Comparison of ENCODE assay signal across 22 mouse cellular contexts in genomic region chr1:73924871-73925610, GRCm38 (mm10).
DNase-seq lines count a peak whose midpoint lies in the region; ATAC-seq and TF ChIP-seq lines count a peak whose summit lies in the region.
"Had no signal": no experiment of that assay in that cellular context is flagged by ENCODE, and none has a peak within 500 bp of the region (broad histone marks: within the 10 kb centered on the region; RNA-seq: fewer than 3 reads in every experiment).

No protein-coding gene starts in this region.

- no peak for TF ChIP-seq POLR2A in heart, adult 2 months (IDR thresholded peaks at IDR 0.05; ENCODE audit: insufficient read depth, low read depth, low read length)
- no peak for TF ChIP-seq POLR2A in olfactory bulb, adult 2 months (IDR thresholded peaks at IDR 0.05; ENCODE audit: insufficient read depth, low read depth, low read length)

- no peaks in the 10 kb centered on the region for H3K79me2 ChIP-seq in heart, adult 2 months (replicated peaks; ENCODE audit: control insufficient read depth, insufficient read depth, low read length)

- H3K27me3 ChIP-seq in heart, adult 2 months (ENCODE audit: control insufficient read depth, insufficient read depth, low read length), result no peaks in the 10 kb centered on the region
- no peaks in the 10 kb centered on the region for H3K27me3 ChIP-seq in heart, embryonic 16.5 days (ENCODE audit: control insufficient read depth, insufficient read depth, low read length)
- no peaks in the 10 kb centered on the region for H3K27me3 ChIP-seq in lung, embryonic 16.5 days (ENCODE audit: control insufficient read depth, insufficient read depth, low read depth, low read length)
- H3K27me3 ChIP-seq: hindbrain, embryonic 15.5 days; intestine, embryonic 15.5 days; limb, embryonic 15.5 days; liver, embryonic 15.5 days; neural tube, embryonic 15.5 days had no signal

- H3K27ac ChIP-seq in heart, adult 2 months, result peak overlapping the region; percentile 79
- peak overlapping the region; percentile 80 for H3K27ac ChIP-seq in heart, embryonic 16.5 days (ENCODE audit: low read length)
- peak overlapping the region; percentile 76 for H3K27ac ChIP-seq in lung, embryonic 16.5 days (ENCODE audit: low read length)
- H3K27ac ChIP-seq in olfactory bulb, adult 2 months (ENCODE audit: insufficient read depth, low read depth, low read length), result peak overlapping the region; percentile 44
- H3K27ac ChIP-seq: hindbrain, embryonic 15.5 days; intestine, embryonic 15.5 days; left cerebral cortex, adult 2 months; limb, embryonic 15.5 days; liver, embryonic 15.5 days; midbrain, embryonic 10.5 days had no signal

- no peak overlapping the region for H3K4me3 ChIP-seq in heart, adult 2 months
- H3K4me3 ChIP-seq in heart, embryonic 16.5 days (ENCODE audit: low read length), result no peak overlapping the region
- H3K4me3 ChIP-seq in lung, embryonic 16.5 days (ENCODE audit: low read length), result no peak overlapping the region
- H3K4me3 ChIP-seq in olfactory bulb, adult 2 months (ENCODE audit: insufficient read depth, low read depth, low read length), result no peak overlapping the region
- H3K4me3 ChIP-seq: hindbrain, embryonic 15.5 days; intestine, embryonic 15.5 days; left cerebral cortex, adult 2 months; limb, embryonic 15.5 days; liver, embryonic 15.5 days; midbrain, embryonic 10.5 days; neural tube, embryonic 15.5 days had no signal

- no peak for TF ChIP-seq CTCF in heart, adult 2 months (IDR thresholded peaks at IDR 0.05)
- no peak for TF ChIP-seq CTCF in olfactory bulb, adult 2 months (IDR thresholded peaks at IDR 0.05; ENCODE audit: insufficient read depth, low read depth, low read length)

- DNase-seq in heart, adult 2 months, result no peak
- no peak for DNase-seq in heart, adult 18-20 months
- DNase-seq in heart, postnatal 25 days (ENCODE audit: low spot score), result no peak
- DNase-seq in lung, postnatal 36 days, result no peak
- DNase-seq in thymus, postnatal 25 days, result no peak
- DNase-seq: adrenal gland, postnatal 25 days; cerebellum, adult 9-10 months; kidney, adult 8-10 months; kidney, postnatal 10 days; left cerebral cortex, postnatal 4 days; thymus, adult 2 months had no signal

- 0 out of 2 replicates have a peak, but pooled peaks have one; percentile 42 for TF ChIP-seq EP300 in heart, adult 2 months (IDR thresholded peaks at IDR 0.05; ENCODE audit: insufficient read depth, low read depth, low read length)

- no peak for ATAC-seq in heart, embryonic 16.5 days (replicated peaks; ENCODE audit: extremely low read depth, insufficient read depth, low FRiP score)
- ATAC-seq in lung, embryonic 16.5 days (ENCODE audit: low read depth), result no peak
- ATAC-seq: CD4-positive, CD25-positive, alpha-beta regulatory T cell, adult 4 months; intestine, embryonic 15.5 days had no signal

- intact Hi-C loops in heart, adult 2 months (cut with DNase I), result loop anchor here (5.0 kb wide), 2 partner anchors 42 to 152 kb away; no protein-coding TSS in a partner anchor
- intact Hi-C loops in heart, postnatal 25 days (cut with DNase I), result loop anchor here (5.0 kb wide), 1 partner anchor 37 kb away; no protein-coding TSS in a partner anchor

- H3K9ac ChIP-seq in heart, adult 2 months (ENCODE audit: low read depth, low read length), result peak overlapping the region; percentile 3; the same call in 1 of the 2 replicates
- H3K9ac ChIP-seq in heart, embryonic 16.5 days (ENCODE audit: low read length), result no peak overlapping the region
- no peak overlapping the region for H3K9ac ChIP-seq in lung, embryonic 16.5 days (ENCODE audit: low read length)
- H3K9ac ChIP-seq: hindbrain, embryonic 15.5 days; intestine, embryonic 15.5 days; limb, embryonic 15.5 days; liver, embryonic 15.5 days; neural tube, embryonic 15.5 days had no signal

- H3K4me1 ChIP-seq in heart, adult 2 months (ENCODE audit: control insufficient read depth, insufficient read depth, low read length), result peaks cover 39% of the 10 kb centered on the region
- H3K4me1 ChIP-seq in heart, embryonic 16.5 days (ENCODE audit: control insufficient read depth, insufficient read depth, low read length), result peaks cover 29% of the 10 kb centered on the region
- peaks cover 14% of the 10 kb centered on the region for H3K4me1 ChIP-seq in lung, embryonic 16.5 days (replicated peaks; ENCODE audit: control insufficient read depth, insufficient read depth, low read length)
- peaks cover 45% of the 10 kb centered on the region for H3K4me1 ChIP-seq in olfactory bulb, adult 2 months (ENCODE audit: control insufficient read depth, insufficient read depth, low read length)
- H3K4me1 ChIP-seq: hindbrain, embryonic 15.5 days; limb, embryonic 15.5 days; neural tube, embryonic 15.5 days had no signal

- no peak overlapping the region for H3K4me2 ChIP-seq in heart, embryonic 16.5 days (ENCODE audit: low read depth, low read length)
- no peak overlapping the region for H3K4me2 ChIP-seq in lung, embryonic 16.5 days (ENCODE audit: low read depth, low read length)
- H3K4me2 ChIP-seq: hindbrain, embryonic 15.5 days; intestine, embryonic 15.5 days; limb, embryonic 15.5 days; liver, embryonic 15.5 days; neural tube, embryonic 15.5 days had no signal

- H3K36me3 ChIP-seq in heart, adult 2 months (ENCODE audit: control insufficient read depth, insufficient read depth, low read length), result peaks cover 65% of the 10 kb centered on the region
- peaks cover 75% of the 10 kb centered on the region for H3K36me3 ChIP-seq in heart, embryonic 16.5 days (ENCODE audit: control insufficient read depth, insufficient read depth)
- peaks cover 41% of the 10 kb centered on the region for H3K36me3 ChIP-seq in lung, embryonic 16.5 days (ENCODE audit: control insufficient read depth, insufficient read depth, low read length)
- H3K36me3 ChIP-seq: hindbrain, embryonic 15.5 days; neural tube, embryonic 15.5 days had no signal

- 79% methylated on average over 18 of the region's 18 CpGs for WGBS in heart, adult 2 months
- WGBS in heart, embryonic 16.5 days, result 90% methylated on average over 18 of the region's 18 CpGs
- WGBS in lung, embryonic 16.5 days, result 90% methylated on average over 18 of the region's 18 CpGs
- 90% methylated on average over 18 of the region's 18 CpGs for WGBS in olfactory bulb, adult 2 months

- H3K9me3 ChIP-seq in heart, embryonic 16.5 days (replicated peaks; ENCODE audit: control insufficient read depth, low read length), result no peaks in the 10 kb centered on the region
- H3K9me3 ChIP-seq in lung, embryonic 16.5 days (ENCODE audit: control insufficient read depth, low read length), result no peaks in the 10 kb centered on the region
- H3K9me3 ChIP-seq: hindbrain, embryonic 15.5 days; intestine, embryonic 15.5 days; limb, embryonic 15.5 days; liver, embryonic 15.5 days; midbrain, embryonic 10.5 days; neural tube, embryonic 15.5 days had no signal
